Mouse (Mus musculus) gastrocnemius, adult 18-20 months (tissue): ENCODE results near the gene Hist1h4a. TPM values are rescaled to one million over a fixed set of nuclear protein-coding genes. Genes with fewer than 3 reads are reported as not detected.
"Not testable (repeated sequence)": the region's sequence is repeated elsewhere in the genome, so short reads cannot be mapped to it uniquely, and the experiment has no call there.

ENCODE experiments used
- DNase-seq: peaks from one replicate; pipeline ENCODE4 v3.0.0; 2021; ENCODE audit warnings: low spot score
- total RNA-seq, 2 experiments: library from RNA; stranded (reverse); gene quantifications; 2 replicates each; pipeline ENCODE4 v1.2.3; 2021

The Hist1h4a gene
- total RNA-seq, 2 experiments from 2014 or later = 0.89 to 2.8 TPM

GRCm38 (mm10) chr13:23743215-23743614 is 17.8 kb downstream of the Hist1h4a start:
- DNase-seq = no peak

DNA sequence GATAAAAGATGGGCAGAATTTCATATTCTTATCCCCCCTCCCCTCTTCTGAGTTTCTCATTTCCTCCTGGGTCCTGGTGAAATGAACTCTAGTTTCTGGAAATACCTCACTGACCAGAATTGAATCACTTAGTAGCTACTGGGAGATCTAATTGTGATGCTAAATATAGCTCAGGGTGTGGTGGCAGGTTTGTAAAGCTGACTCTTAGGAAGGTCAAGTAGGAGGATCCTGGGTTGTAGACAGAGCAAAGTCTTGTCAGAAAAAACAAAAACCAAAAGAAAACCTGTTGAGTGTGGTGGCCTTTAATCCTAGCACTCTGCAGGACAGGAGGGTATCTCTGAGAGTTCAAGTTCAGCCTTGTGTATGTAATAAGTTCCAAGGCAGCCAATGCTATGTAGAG is 19.0 kb downstream of the Hist1h4a start:
- DNase-seq = no peak

DNA sequence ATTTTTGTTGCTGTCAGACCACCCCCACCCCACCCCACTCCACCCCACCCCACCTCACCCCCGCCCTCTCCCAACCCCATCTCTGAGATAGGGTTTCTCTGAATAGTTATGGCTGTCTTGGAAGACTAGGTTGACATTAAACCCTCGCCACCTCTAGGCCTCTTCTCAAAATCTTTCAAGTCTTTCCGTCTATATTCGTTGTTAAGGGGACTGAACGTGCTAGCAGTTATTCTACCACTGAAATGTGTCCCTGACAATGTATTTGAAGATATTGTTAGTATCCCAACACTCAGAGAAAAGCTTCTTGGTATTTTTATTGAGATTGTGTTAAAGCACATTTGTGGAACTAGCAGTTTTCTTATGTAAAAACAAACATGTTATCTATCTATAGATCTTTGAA is 20.1 kb downstream of the Hist1h4a start:
- no peak for DNase-seq

GRCm38 (mm10) chr13:23740256-23740840 is 20.7 kb downstream of the Hist1h4a start:
- no peak for DNase-seq

DNA sequence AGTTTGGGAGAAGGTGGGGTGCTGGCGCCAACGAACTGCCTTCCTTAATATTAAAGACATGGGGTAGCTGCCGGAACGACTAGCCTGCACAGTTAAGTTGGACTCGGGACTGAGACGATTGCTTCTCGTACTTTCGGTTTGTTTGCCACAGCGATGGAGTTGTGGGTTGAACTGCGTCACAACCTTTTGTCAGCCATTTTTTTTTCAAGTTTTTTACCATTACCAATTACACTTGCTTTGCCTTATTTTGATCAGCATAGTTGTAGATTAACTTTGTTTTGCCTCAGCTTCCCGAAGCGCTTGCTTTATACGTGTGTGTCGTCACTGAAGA is 21.1 kb downstream of the Hist1h4a start:
- DNase-seq = no peak

GRCm38 (mm10) chr13:23739069-23739921 is 21.7 kb downstream of the Hist1h4a start:
- peak; percentile 96 for DNase-seq

- DNase-seq = peak; percentile 82
These were observed 22.4 kb downstream of the Hist1h4a start, which contains the start of gene Hist1h1c for GRCm38 (mm10) chr13:23738677-23739068. Hist1h1c (plus strand) TSS chr13:23738808.

- no peak for DNase-seq
These were observed 23.0 kb downstream of the Hist1h4a start for GRCm38 (mm10) chr13:23738041-23738440.

- DNase-seq = no peak
These were observed 23.9 kb downstream of the Hist1h4a start for GRCm38 (mm10) chr13:23737091-23737490.

GRCm38 (mm10) chr13:23732156-23732804 is 28.8 kb downstream of the Hist1h4a start:
- DNase-seq = peak; percentile 37

DNA sequence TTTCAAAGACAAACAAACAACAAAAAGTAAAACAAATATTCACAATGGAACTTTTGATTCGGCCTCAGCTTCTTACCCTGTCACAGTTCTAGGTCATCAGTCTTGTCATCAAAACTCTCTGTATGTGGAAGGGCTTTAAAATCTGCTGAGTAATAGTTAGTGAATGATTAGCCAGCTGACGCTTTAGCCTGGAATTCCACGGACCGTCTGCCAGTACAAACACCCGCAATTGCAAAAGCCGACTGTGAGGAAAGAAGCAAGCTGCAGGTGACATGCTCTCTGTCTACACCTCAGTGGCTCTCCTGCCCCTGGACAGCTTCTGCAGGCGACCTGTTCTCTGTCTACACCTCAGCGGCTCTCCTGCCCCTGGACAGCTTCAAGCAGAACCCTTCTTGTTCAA is 30.6 kb downstream of the Hist1h4a start:
- DNase-seq = peak; percentile 24

GRCm38 (mm10) chr13:23729706-23730105 is 31.3 kb downstream of the Hist1h4a start:
- DNase-seq = no peak

- DNase-seq = peak; percentile 20
These were observed 31.9 kb downstream of the Hist1h4a start for GRCm38 (mm10) chr13:23729192-23729525.

GRCm38 (mm10) chr13:23728472-23729191 is 32.4 kb downstream of the Hist1h4a start:
- DNase-seq = no peak

GRCm38 (mm10) chr13:23725213-23725612 is 35.8 kb downstream of the Hist1h4a start:
- DNase-seq = no peak

DNA sequence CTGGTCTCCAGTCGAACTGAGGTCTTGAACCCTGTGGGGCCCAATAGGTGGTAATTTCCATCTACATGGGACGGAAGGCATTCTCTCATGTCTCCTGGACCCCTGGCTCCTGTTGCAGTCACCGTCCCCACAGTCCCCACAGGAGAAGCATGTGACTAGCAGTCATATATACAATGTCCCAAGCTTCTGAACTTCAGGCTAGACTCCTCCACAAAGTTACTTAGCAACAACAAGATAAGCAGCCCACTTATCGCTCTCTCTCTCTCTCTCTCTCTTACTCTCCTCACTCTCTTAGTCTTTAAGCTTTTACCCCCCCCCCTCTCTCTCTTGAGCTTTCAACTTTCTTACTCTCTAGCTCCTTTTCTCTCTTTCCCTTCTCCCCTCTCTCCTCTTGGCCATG is 36.8 kb downstream of the Hist1h4a start:
- no peak for DNase-seq

DNA sequence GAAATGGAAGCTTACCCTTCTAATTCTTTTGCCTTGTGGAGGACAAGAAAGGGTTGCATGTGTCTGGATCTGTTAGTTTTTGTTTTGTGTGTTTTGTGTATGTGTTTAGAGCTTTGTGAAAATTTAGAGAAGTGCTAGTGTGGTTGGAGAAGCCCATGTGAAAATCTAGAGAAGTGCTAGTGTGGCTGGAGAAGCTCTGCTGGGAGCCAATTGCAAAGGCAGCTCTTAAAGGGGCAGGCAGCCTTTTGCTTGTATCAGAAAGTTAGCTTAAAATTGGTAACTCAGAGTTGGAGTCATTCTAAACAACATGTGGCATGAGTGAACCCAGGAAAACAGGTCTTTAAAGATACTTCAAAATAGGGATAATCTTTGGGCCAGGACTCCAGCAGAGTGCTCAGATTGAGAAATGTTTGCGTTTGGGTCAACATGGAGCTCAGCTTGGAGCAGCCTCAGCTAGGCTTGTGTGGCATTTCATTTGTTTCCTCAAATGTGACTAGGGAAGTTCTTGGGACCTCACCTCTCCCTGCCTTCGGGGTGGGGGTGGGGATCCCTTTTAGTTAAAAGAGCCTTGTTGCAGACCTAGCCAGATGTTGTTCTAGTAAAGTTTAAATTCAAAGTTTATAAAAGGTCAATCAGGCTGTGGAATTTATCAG is 43.3 kb downstream of the Hist1h4a start:
- DNase-seq = not testable (repeated sequence)

- no peak for DNase-seq
These were observed 43.9 kb downstream of the Hist1h4a start for GRCm38 (mm10) chr13:23717176-23717575.

GRCm38 (mm10) chr13:23716261-23717042 is 44.6 kb downstream of the Hist1h4a start:
- no peak for DNase-seq
